Mouse (Mus musculus): ENCODE data around the gene Prkaa2. TPM values are rescaled to one million over a fixed set of nuclear protein-coding genes. Genes with fewer than 3 reads are reported as not detected.

Gene Prkaa2
- total RNA-seq, 2 experiments from 2014 or later, result 79.5 to 80.2 TPM

GRCm38 (mm10) chr4:105110684-105111035, 970 bp upstream of the Prkaa2 start:
- intact Hi-C loops (cut with DNase I), result loop anchor here (5.0 kb wide), 1 partner anchor 73 kb away; no protein-coding TSS in a partner anchor
- DNase-seq (ENCODE audit: low spot score), result no peak

GRCm38 (mm10) chr4:105109990-105110683, 447 bp upstream of the Prkaa2 start:
- intact Hi-C loops (cut with DNase I), result loop anchor here (5.0 kb wide), 1 partner anchor 73 kb away; no protein-coding TSS in a partner anchor
- DNase-seq (ENCODE audit: low spot score), result no peak

DNA sequence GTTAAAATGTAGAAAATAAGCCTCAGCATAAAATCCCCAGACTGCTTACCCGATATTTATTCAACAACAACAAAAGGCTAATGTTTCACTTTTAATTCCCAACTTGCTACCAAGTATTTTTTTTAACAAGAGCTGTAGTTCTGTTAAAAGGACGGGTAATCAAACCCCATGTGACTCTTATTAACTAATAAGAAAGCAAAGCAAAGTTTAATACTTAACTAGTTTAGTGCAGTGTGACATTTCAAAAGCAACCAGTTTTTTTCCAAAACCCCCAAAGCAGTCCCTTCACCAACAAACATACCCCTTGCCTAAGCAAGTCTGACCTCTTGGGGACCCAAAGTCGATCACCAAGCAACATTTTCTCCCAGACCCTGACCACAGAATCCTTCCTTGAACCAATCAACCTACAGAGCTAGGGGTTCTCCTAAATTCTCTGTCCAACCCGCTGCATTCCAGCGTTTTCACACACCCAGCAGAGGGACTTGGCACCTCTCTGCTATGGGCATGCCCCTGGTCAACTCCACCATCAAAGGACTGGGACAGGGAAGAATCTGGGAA, 970 bp downstream of the Prkaa2 start:
- intact Hi-C loops (cut with DNase I), result no loop called here
- no peak for DNase-seq (ENCODE audit: low spot score)

- DNase-seq (ENCODE audit: low spot score), result no peak
- intact Hi-C loops (cut with DNase I), result no loop called here
Observed at GRCm38 (mm10) chr4:105107943-105108640, 1.6 kb downstream of the Prkaa2 start.

GRCm38 (mm10) chr4:105104099-105104872, 5.4 kb downstream of the Prkaa2 start:
- DNase-seq (ENCODE audit: low spot score), result no peak

GRCm38 (mm10) chr4:105101337-105101688, 8.4 kb downstream of the Prkaa2 start:
- DNase-seq (ENCODE audit: low spot score), result no peak
- intact Hi-C loops (cut with DNase I), result no loop called here

More at GRCm38 (mm10) chr4:105104099-105104872, 5.4 kb downstream of the Prkaa2 start:
- intact Hi-C loops (cut with DNase I), result no loop called here

DNA sequence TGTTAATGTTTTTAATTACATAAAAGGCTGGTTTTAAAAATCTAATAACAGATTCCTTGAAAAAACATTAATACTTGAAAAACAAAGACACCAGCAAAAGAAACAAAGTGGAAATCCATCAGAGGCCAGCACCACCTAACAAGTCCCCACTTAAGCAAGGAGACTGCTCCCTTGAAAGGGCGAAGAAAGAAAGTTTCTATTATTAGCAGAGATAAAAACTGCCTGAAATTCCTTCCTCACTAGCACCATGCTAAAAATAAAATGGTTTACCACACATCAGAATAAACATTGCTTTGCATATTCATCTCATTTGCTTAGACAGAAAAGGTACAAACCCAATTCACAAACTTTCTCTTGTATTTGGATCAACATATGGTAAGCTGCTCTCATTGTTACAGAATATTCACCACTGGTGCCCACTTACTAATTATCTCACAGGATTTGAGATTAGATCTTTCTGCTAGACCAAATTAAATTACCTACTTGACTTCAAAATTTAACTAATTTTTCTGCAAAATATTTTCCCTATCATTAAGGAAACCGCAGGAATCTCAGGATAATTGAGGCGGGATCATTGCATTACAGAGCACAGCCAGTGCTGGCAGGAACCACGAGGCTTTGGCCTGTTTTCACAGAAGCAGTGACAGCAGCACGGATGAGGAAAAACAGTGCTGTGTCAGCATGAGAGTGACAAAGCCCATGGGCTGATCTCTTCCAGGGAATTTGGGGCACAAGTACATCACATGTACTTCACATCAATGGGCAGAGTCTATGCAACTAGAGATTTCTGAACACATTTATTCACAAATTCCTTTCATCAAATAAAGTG, 9.0 kb downstream of the Prkaa2 start:
- DNase-seq (ENCODE audit: low spot score), result peak; percentile 13
- intact Hi-C loops (cut with DNase I), result no loop called here

DNA sequence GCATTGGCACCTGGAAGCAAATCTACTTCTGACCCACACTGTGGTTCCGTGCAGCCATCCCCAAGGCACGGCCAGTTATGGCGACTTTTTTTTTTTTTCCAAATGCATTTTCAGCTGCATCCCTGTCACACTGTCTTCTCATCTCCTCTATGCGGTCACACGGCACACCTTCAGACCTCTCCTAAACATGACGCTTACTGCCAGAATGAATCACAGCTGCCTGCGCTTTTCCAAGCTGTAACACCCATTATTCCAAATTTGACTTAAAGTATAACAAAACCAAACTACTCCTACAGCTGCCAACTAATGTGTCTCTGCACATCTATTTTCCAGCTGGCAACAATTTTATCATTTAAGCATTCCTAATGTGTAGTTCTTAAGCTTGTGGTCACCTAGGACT, 11.0 kb downstream of the Prkaa2 start:
- no peak for DNase-seq (ENCODE audit: low spot score)
- intact Hi-C loops (cut with DNase I), result no loop called here

- DNase-seq (ENCODE audit: low spot score), result no peak
- intact Hi-C loops (cut with DNase I), result no loop called here
Observed at GRCm38 (mm10) chr4:105098158-105098557, 11.5 kb downstream of the Prkaa2 start.

- intact Hi-C loops (cut with DNase I), result no loop called here
- peak; percentile 12 for DNase-seq (ENCODE audit: low spot score)
Observed at GRCm38 (mm10) chr4:105095316-105095715, 14.4 kb downstream of the Prkaa2 start.

GRCm38 (mm10) chr4:105093951-105094350, 15.7 kb downstream of the Prkaa2 start:
- intact Hi-C loops (cut with DNase I), result no loop called here

GRCm38 (mm10) chr4:105090417-105090816, 19.3 kb downstream of the Prkaa2 start:
- DNase-seq (ENCODE audit: low spot score), result no peak
- intact Hi-C loops (cut with DNase I), result no loop called here

More at GRCm38 (mm10) chr4:105093951-105094350, 15.7 kb downstream of the Prkaa2 start:
- no peak for DNase-seq (ENCODE audit: low spot score)

GRCm38 (mm10) chr4:105089386-105089785, 20.3 kb downstream of the Prkaa2 start:
- intact Hi-C loops (cut with DNase I), result no loop called here
- no peak for DNase-seq (ENCODE audit: low spot score)

GRCm38 (mm10) chr4:105088671-105089070, 21.0 kb downstream of the Prkaa2 start:
- DNase-seq (ENCODE audit: low spot score), result no peak
- intact Hi-C loops (cut with DNase I), result no loop called here

GRCm38 (mm10) chr4:105076152-105076551, 33.5 kb downstream of the Prkaa2 start:
- intact Hi-C loops (cut with DNase I), result no loop called here
- DNase-seq (ENCODE audit: low spot score), result no peak

- intact Hi-C loops (cut with DNase I), result no loop called here
- DNase-seq (ENCODE audit: low spot score), result no peak
Observed at GRCm38 (mm10) chr4:105071761-105072427, 37.8 kb downstream of the Prkaa2 start.

DNA sequence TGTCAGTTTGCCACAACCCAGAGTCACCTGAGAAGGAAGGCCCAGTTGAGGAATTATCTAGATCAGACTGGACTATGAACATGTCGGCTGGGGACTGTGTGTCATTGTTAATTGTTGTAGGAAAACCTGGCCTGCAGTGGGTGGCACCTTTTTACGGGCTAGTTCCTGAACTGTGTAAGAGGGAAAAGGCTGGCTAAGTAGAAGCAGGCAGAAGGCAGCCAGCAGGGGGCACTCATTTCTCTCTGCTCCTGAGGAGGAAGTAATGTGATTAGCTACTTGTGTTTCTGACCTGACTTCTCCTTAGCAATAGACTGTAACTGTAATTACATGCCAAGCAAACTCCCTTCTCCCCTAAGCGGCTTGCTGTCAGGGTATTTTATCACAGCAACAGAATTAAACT, 38.7 kb downstream of the Prkaa2 start:
- intact Hi-C loops (cut with DNase I), result no loop called here
- DNase-seq (ENCODE audit: low spot score), result no peak

DNA sequence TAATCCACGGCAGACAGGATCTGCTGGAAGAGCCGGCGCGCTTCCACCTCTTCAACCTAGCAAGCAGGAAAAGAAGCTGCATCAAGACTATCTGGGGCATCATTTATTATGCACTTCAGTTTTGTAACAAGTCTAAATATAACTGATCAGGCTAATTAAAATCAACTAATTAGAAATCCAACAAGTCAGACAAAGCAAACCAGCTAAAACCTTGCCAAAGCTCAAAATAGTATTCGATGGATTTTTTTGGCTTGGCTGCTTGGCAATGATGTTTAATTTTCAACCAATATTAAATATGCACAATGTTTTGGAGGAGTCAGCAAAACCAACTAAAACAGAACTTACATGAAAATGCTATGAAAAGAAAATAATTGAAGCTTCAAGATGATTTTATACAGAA, 58.4 kb downstream of the Prkaa2 start:
- no peak for DNase-seq (ENCODE audit: low spot score)
- intact Hi-C loops (cut with DNase I), result no loop called here

- intact Hi-C loops (cut with DNase I), result no loop called here
- no peak for DNase-seq (ENCODE audit: low spot score)
Observed at GRCm38 (mm10) chr4:105050041-105050440, 59.6 kb downstream of the Prkaa2 start.

All from heart, postnatal 25 days (tissue).